Mouse (Mus musculus): ENCODE measurements around the gene Rtbdn.

Gene Rtbdn

GRCm38 (mm10) chr8:84965731-84966291 is 19.0 kb downstream of the Rtbdn start:
- peak; percentile 98 for DNase-seq

- no peak for DNase-seq
Observed at GRCm38 (mm10) chr8:84966603-84967002, 19.8 kb downstream of the Rtbdn start.

GRCm38 (mm10) chr8:84967532-84968304 is 20.9 kb downstream of the Rtbdn start:
- DNase-seq = no peak

- no peak for DNase-seq
Observed at GRCm38 (mm10) chr8:84968650-84969049, 21.9 kb downstream of the Rtbdn start.

GRCm38 (mm10) chr8:84969241-84970134 is 22.7 kb downstream of the Rtbdn start, which contains the start of the genes Gm49661, Prdx2 and Rnaseh2a:
Gene Gm49661, minus strand, starts transcription at chr8:84969433.
Gene Prdx2, plus strand, starts transcription at chr8:84969587.
Gene Rnaseh2a, minus strand, starts transcription at chr8:84969767.
- peak; percentile 80 for DNase-seq

- no peak for DNase-seq
Observed at GRCm38 (mm10) chr8:84970135-84970790, 23.5 kb downstream of the Rtbdn start.

- no peak for DNase-seq
Observed at GRCm38 (mm10) chr8:84970913-84971312, 24.1 kb downstream of the Rtbdn start.

GRCm38 (mm10) chr8:84973079-84973478 is 26.3 kb downstream of the Rtbdn start:
- DNase-seq = no peak

- peak; percentile 81 for DNase-seq
Observed at GRCm38 (mm10) chr8:84973803-84974542, 27.2 kb downstream of the Rtbdn start.

- DNase-seq = no peak
Observed at GRCm38 (mm10) chr8:84974543-84975142, 27.9 kb downstream of the Rtbdn start.

GRCm38 (mm10) chr8:84975434-84975833 is 28.6 kb downstream of the Rtbdn start:
- DNase-seq = peak; percentile 84

- peak; percentile 98 for DNase-seq
Observed at GRCm38 (mm10) chr8:84976031-84976762, 29.4 kb downstream of the Rtbdn start.

- DNase-seq = no peak
Observed at GRCm38 (mm10) chr8:84976763-84977434, 30.1 kb downstream of the Rtbdn start.

- peak; percentile 82 for DNase-seq
Observed at GRCm38 (mm10) chr8:84977435-84978247, 30.9 kb downstream of the Rtbdn start.

GRCm38 (mm10) chr8:84978248-84978940 is 31.6 kb downstream of the Rtbdn start, which contains the start of gene Junb:
Gene Junb, minus strand, starts transcription at chr8:84978718.
- DNase-seq = peak; percentile 98

GRCm38 (mm10) chr8:84979599-84980421 is 33.0 kb downstream of the Rtbdn start:
- peak; percentile 98 for DNase-seq

- DNase-seq = peak; percentile 95
Observed at GRCm38 (mm10) chr8:84980622-84981358, 34.0 kb downstream of the Rtbdn start.
